Mouse (Mus musculus) liver, adult 2 months (tissue): ENCODE results near the gene Arhgap5.
A peak's percentile ranks its signal among the peaks of the same experiment; 100 is the strongest.

Source experiments
- CTCF ChIP-seq: fragments of 200-500 bp; IDR thresholded peaks from 2 replicates; pipeline ENCODE4 v1.5.1; 2011; ENCODE audit warnings: low read depth, low read length, control low read depth
- POLR2A ChIP-seq: fragments of 200-500 bp; IDR thresholded peaks from 2 replicates; pipeline ENCODE4 v1.6.1; 2011; ENCODE audit warnings: low read length, control low read depth; ENCODE audit not compliant: insufficient read depth; ENCODE audit errors: extremely low read depth

DNA sequence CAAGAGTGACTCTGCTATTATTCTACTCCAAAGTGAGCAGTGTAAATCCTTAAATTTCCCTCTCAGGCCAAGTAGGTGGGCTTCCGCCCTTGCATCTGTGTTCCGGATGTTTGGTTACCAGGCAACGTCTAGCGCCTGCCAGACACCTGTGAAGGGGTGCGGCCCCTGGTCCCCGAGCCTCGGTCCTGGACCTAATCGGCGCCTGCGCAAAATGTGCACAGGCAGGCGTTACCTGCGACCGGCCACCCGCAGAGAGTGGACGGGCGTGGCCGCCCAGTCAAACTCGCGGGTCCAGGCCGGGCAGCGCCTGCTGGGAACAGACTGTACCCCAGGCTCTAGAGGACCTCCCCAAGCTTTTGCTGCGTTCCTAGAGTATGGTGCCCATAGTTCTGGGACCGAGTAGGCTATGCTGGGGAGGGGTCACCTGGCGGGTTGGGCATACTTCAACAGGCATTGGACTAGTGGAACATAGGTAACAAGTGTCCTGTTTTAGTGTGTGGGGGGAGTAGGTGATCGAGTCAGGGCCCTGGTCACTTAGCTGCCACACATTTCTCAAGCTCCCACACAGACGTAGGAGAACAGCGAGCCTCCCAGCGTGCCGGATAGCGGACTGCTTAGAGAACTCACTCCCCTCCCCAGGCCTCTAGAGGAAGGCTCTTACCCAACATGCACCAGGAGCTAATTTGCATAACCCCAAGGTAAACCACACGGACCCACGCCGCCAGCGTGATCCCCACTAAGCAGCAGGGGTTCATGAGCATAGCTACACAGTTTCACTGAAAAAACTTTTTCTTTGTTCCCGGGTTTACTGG lies 99.3 kb downstream of the Arhgap5 start:
- TF ChIP-seq CTCF, result no peak
- peak; percentile 50; the same call in 1 of the 2 replicates for TF ChIP-seq POLR2A
